Mouse (Mus musculus) cerebellum, postnatal 14 days (tissue): Measurements from ENCODE around the gene Gm10277.
A peak's percentile ranks its signal among the peaks of the same experiment; 100 is the strongest.

Experiments used
- DNase-seq, 2 experiments: peaks; one replicate each; pipeline ENCODE4 v3.0.0; 2021; ENCODE audit warnings: mixed read lengths in 2 of 2

Gm10277 gene

GRCm38 (mm10) chr11:77795216-77795615 lies 7.7 kb upstream of the Gm10277 start:
- DNase-seq = no peak

- peak; percentile 98 for DNase-seq
Measured at GRCm38 (mm10) chr11:77793238-77793930, 5.8 kb upstream of the Gm10277 start.

GRCm38 (mm10) chr11:77792566-77792909 lies 5.0 kb upstream of the Gm10277 start:
- DNase-seq = no peak

GRCm38 (mm10) chr11:77791752-77792565 lies 4.4 kb upstream of the Gm10277 start:
- DNase-seq = peak; percentile 59 to 66

GRCm38 (mm10) chr11:77791241-77791727 lies 3.7 kb upstream of the Gm10277 start:
- no peak for DNase-seq

- DNase-seq = no peak
Measured at GRCm38 (mm10) chr11:77790286-77790685, 2.7 kb upstream of the Gm10277 start.

GRCm38 (mm10) chr11:77789512-77789911 lies 2.0 kb upstream of the Gm10277 start:
- DNase-seq = no peak

GRCm38 (mm10) chr11:77785768-77786561 lies 1.6 kb downstream of the Gm10277 start:
- peak; percentile 59 to 74 for DNase-seq

GRCm38 (mm10) chr11:77785396-77785767 lies 2.2 kb downstream of the Gm10277 start:
- DNase-seq = no peak

GRCm38 (mm10) chr11:77784894-77785293 lies 2.7 kb downstream of the Gm10277 start:
- no peak for DNase-seq

- peak in 1 of 2 experiments; percentile 53 for DNase-seq
Measured at GRCm38 (mm10) chr11:77783747-77784646, 3.5 kb downstream of the Gm10277 start.

GRCm38 (mm10) chr11:77783211-77783746 lies 4.3 kb downstream of the Gm10277 start:
- DNase-seq = peak in 1 of 2 experiments; percentile 54

GRCm38 (mm10) chr11:77782104-77782815 lies 5.3 kb downstream of the Gm10277 start:
- no peak for DNase-seq

- peak; percentile 53 to 57 for DNase-seq
Measured at GRCm38 (mm10) chr11:77781088-77781487, 6.5 kb downstream of the Gm10277 start.

GRCm38 (mm10) chr11:77779240-77779639 lies 8.3 kb downstream of the Gm10277 start:
- no peak for DNase-seq

GRCm38 (mm10) chr11:77777937-77778336 lies 9.6 kb downstream of the Gm10277 start:
- DNase-seq = no peak

GRCm38 (mm10) chr11:77777436-77777835 lies 10.1 kb downstream of the Gm10277 start:
- no peak for DNase-seq

- DNase-seq = no peak
Measured at GRCm38 (mm10) chr11:77775701-77776400, 11.7 kb downstream of the Gm10277 start.

- DNase-seq = peak in 1 of 2 experiments; percentile 9
Measured at GRCm38 (mm10) chr11:77771879-77772713, 15.5 kb downstream of the Gm10277 start.
